Mouse (Mus musculus) adrenal gland, postnatal 4 days (tissue): ENCODE results near the gene Ephb2. TPM values are rescaled to one million over a fixed set of nuclear protein-coding genes. Genes with fewer than 3 reads are reported as not detected.

Experiments
- DNase-seq, 2 experiments: peaks; one replicate each; pipeline ENCODE4 v3.0.0; 2021 to 2022; ENCODE audit warnings: low spot score in 2 of 2, mixed read lengths in 2 of 2
- total RNA-seq, 2 experiments: library from RNA; stranded (reverse); gene quantifications; 2 replicates each; pipeline ENCODE4 v1.2.3; 2021

The Ephb2 gene
- total RNA-seq, 2 experiments from 2014 or later, result 16.9 to 21.2 TPM

GRCm38 (mm10) chr4:136734210-136734803 is 101.5 kb downstream of the Ephb2 start:
- DNase-seq, result no peak

- no peak for DNase-seq
Measured at GRCm38 (mm10) chr4:136733217-136733865, 102.4 kb downstream of the Ephb2 start.

GRCm38 (mm10) chr4:136732536-136733121 is 103.2 kb downstream of the Ephb2 start:
- DNase-seq, result no peak

- no peak for DNase-seq
Measured at GRCm38 (mm10) chr4:136731761-136732160, 104.0 kb downstream of the Ephb2 start.

- DNase-seq, result no peak
Measured at GRCm38 (mm10) chr4:136731008-136731609, 104.7 kb downstream of the Ephb2 start.

GRCm38 (mm10) chr4:136730501-136730900 is 105.3 kb downstream of the Ephb2 start:
- no peak for DNase-seq

- DNase-seq, result no peak
Measured at GRCm38 (mm10) chr4:136729574-136729973, 106.2 kb downstream of the Ephb2 start.

GRCm38 (mm10) chr4:136726941-136727340 is 108.8 kb downstream of the Ephb2 start:
- no peak for DNase-seq

- no peak for DNase-seq
Measured at GRCm38 (mm10) chr4:136724731-136725130, 111.1 kb downstream of the Ephb2 start.

GRCm38 (mm10) chr4:136722361-136723082 is 113.3 kb downstream of the Ephb2 start:
- peak in 1 of 2 experiments; percentile 27 for DNase-seq

GRCm38 (mm10) chr4:136721937-136722336 is 113.9 kb downstream of the Ephb2 start:
- DNase-seq, result no peak

- DNase-seq, result no peak
Measured at GRCm38 (mm10) chr4:136720025-136720424, 115.8 kb downstream of the Ephb2 start.

GRCm38 (mm10) chr4:136718193-136718986 is 117.4 kb downstream of the Ephb2 start:
- no peak for DNase-seq

GRCm38 (mm10) chr4:136716561-136716972 is 119.2 kb downstream of the Ephb2 start:
- DNase-seq, result no peak

- no peak for DNase-seq
Measured at GRCm38 (mm10) chr4:136714530-136714929, 121.3 kb downstream of the Ephb2 start.

GRCm38 (mm10) chr4:136713889-136714288 is 121.9 kb downstream of the Ephb2 start:
- DNase-seq, result no peak

GRCm38 (mm10) chr4:136713431-136713830 is 122.4 kb downstream of the Ephb2 start:
- DNase-seq, result no peak

- DNase-seq, result no peak
Measured at GRCm38 (mm10) chr4:136711985-136712768, 123.6 kb downstream of the Ephb2 start.

- DNase-seq, result no peak
Measured at GRCm38 (mm10) chr4:136710345-136710744, 125.4 kb downstream of the Ephb2 start.

- DNase-seq, result no peak
Measured at GRCm38 (mm10) chr4:136708956-136709355, 126.8 kb downstream of the Ephb2 start.
